Mouse (Mus musculus) left cerebral cortex, adult 2 months (tissue): ENCODE results near the gene Pdia5. TPM values are rescaled to one million over a fixed set of nuclear protein-coding genes. Genes with fewer than 3 reads are reported as not detected.

Source experiments
- DNase-seq, 2 experiments: peaks; one replicate each; pipeline ENCODE4 v3.0.0; 2021 to 2022; ENCODE audit warnings: low spot score in 2 of 2, mixed read lengths in 1 of 2; ENCODE audit errors: extremely low spot score in 1 of 2
- H3K27ac ChIP-seq: fragments of 200-600 bp; 2 replicates; pipeline ENCODE4 v1.8.1; 2022
- H3K4me3 ChIP-seq: fragments of 200-600 bp; 2 replicates; pipeline ENCODE4 v1.8.1; 2022
- CTCF ChIP-seq: fragments of 200-600 bp; IDR thresholded peaks from 2 replicates; pipeline ENCODE4 v1.8.1; 2022; ENCODE audit warnings: antibody characterized with exemption, mild to moderate bottlenecking, moderate library complexity
- intact Hi-C: fragments of 180-260 bp; cut with DNase I; formaldehyde crosslinking; loops from one replicate; pipeline ENCODE4 v1.15.1; 2025
- total RNA-seq, 2 experiments: library from RNA; stranded (reverse); gene quantifications; 2 replicates each; pipeline ENCODE4 v1.2.3; 2021

The Pdia5 gene
- total RNA-seq, 2 experiments from 2014 or later, result 3.4 to 4.6 TPM

DNA sequence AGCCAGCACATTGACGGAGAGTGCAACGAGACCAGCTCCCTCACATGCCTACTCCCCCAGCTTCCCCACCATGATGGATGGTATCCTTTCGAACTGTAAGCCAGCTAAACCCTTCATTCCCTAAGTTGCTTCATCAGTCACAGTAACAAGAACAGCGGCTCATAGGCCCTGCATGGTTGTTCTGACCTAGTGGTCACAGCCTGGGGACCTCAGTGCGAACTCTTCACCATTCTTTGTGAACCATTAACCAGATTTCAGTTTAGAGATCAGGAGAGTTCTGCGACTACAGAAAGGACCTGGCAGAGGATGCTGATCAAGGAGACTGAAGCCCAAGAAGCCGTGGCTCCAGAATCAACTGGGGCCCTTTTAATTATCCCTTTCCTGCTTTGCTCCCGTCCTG, 13.6 kb upstream of the Pdia5 start:
- Histone ChIP-seq H3K27ac (no peak overlapping the region), H3K4me3 (no peak overlapping the region)
- intact Hi-C loops, result no loop called here
- TF ChIP-seq CTCF, result no peak
- no peak for DNase-seq

DNA sequence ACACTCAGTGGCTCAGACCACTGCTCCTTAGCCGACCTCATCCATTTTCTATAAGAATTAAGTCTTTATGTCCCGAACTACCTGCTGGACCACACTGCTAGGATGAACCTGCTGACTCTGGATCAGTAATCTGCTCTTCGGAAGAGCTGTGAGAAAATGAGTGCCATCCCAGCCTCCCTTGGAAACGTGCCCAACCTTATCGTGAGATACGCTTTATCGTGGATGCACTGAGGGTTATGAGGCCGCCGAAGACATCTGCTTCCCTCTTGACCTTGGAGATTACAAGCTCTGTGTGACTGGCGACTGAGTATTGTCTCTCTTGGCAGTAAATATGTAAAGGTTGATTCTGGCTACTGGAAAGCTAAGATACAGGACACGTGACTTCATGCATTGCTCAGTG, 11.8 kb upstream of the Pdia5 start:
- intact Hi-C loops, result no loop called here

DNA sequence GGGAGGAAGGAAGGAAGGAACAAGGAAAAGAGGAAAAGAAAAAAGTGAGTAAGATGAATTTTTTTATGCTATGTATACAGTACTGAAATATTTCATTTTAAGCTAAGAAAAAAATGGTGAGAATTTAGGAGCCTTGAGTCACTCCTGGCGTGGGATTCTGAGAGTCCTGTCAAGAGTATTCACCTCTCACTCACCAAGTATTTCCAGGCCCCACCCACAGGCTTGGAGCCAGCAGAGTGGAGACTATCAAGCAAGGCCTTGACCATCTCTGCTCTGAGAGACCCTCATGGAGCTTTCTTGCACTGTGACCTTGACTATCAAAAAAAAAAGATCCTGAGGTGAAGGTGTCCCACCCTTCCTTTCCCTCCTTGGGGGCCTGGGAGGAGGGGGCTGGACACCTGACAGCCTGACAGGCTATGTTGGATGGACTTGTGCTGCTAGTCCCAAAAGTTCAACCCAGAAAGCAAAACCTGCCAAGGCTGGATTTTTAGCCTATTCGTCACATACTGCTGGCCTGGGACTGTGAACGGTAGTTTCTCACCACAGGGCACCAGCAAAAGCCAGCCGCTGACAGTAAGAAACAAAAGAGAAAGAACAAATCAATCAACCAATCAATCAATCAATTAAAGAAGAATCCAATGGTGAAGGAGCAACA, 10.6 kb upstream of the Pdia5 start:
- H3K4me3 ChIP-seq, result no peak overlapping the region
- intact Hi-C loops, result no loop called here
- H3K27ac ChIP-seq, result no peak overlapping the region
- DNase-seq, result no peak
- TF ChIP-seq CTCF, result no peak

More for the DNA sequence above, 11.8 kb upstream of the Pdia5 start:
- DNase-seq, result no peak
- TF ChIP-seq CTCF, result no peak
- no peak overlapping the region for H3K4me3 ChIP-seq
- no peak overlapping the region for H3K27ac ChIP-seq

DNA sequence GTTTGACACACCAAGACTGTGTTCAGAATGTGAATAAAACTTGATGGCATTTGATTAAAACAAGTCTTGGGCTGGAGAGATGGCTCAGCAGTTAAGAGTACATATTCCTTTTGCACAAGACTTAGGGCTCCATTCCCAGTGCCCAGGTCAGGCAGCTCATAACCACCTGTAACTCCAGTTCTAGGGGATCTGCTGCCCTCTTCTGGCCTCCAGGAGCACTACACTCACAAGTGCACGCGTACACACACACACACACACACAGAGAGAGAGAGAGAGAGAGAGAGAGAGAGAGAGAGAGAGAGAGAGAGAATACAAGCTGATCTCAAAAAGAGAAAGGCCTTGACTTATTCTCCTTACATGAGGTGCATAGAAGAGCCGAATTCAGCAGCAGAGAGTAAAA, 9.7 kb upstream of the Pdia5 start:
- no peak overlapping the region for H3K4me3 ChIP-seq
- H3K27ac ChIP-seq, result no peak overlapping the region
- no peak for DNase-seq
- TF ChIP-seq CTCF, result no peak
- intact Hi-C loops, result no loop called here

DNA sequence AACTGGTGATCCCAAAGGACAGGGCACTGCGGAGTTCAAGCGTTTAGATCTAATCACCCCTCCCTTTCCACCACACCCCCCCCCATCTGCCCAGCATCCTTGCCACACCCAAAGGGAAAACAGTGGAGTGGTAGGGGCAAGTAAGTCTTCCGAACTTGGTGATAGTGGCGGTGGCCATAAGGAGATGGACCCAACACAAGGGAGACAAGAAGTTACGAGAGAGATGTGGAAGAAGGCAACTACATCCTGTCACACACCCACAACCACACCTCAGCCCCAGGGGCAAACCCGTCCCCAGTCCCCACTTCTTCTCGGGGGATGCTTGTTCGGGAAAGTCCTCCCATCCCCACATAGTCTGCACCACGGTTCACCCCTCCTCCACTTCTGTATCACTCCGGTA, 880 bp downstream of the Pdia5 start:
- Histone ChIP-seq H3K4me3 (peak overlapping the region; percentile 79), H3K27ac (no peak overlapping the region)
- no peak for TF ChIP-seq CTCF
- intact Hi-C loops, result no loop called here
- DNase-seq, result no peak

DNA sequence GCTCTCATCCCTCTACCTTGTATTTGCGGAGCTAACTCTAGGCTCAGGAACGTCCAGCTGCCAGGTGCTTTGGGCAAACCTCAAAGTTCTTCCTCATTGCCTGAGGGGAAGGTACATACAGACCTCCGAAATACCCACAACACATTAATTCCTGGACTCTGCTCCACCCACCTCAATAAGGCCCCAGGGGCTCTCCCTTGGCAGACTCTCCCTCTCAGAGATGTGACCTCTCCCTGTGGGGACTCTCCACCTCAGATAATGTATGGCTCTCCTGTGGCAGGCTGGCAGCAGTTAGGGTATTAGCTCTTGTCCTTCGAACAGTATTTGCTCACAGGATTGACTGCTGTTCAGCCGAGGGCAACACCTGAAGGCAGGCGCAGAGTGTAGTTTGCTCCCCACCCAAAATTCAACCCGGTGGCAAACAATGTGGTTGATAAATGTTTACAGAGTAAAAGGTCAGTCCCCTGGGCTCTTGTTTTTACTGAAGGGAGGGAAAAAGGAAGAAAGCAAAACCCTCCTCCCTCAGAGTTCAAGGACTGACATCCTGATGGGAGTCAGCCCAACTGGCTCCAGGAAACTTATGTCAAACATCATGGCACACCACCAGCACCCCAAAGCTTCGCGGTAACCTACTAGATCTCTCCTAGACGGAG, 1.5 kb downstream of the Pdia5 start:
- no peak for DNase-seq
- intact Hi-C loops, result no loop called here
- Histone ChIP-seq H3K27ac (no peak overlapping the region), H3K4me3 (no peak overlapping the region)
- TF ChIP-seq CTCF, result no peak

DNA sequence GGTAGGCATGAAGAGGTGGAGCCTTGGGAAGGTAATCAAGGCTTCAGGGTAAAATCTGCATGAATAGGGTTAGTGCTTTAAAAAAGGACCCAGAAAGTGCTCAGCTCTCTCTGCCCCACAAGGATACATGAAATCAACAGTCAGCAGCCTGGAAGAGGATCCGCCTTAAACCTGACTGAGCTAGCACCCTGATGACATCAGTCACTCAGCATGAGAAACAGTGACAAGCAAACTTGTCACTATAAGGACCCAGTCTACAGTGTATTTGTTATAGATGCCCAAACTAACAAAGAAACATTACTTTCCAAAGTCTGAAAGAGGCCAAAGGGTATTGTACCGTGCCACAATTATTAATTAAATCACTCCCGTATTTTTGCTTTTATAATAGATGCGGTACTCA, 2.9 kb downstream of the Pdia5 start:
- intact Hi-C loops, result no loop called here
- H3K27ac ChIP-seq, result no peak overlapping the region
- TF ChIP-seq CTCF, result no peak
- DNase-seq, result no peak
- no peak overlapping the region for H3K4me3 ChIP-seq

DNA sequence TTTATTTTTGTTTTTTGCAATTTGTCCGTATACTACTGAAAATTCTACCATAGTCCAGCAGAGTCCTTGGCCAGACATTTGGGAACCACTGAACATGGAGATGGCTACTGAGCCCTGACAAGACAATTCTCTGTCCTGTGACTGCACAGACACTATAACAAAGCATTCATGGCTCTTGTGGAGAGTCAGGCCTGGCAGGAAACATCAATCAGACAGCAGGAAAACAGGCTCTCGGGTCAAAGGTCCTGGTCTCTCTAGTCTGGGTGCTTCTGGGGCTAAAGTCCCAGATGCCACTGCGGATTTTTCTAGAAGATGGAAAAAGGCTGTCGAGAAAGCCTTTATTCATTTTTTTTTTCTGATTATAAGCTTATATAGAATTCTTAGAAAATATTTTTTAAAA, 3.6 kb downstream of the Pdia5 start:
- no peak overlapping the region for H3K4me3 ChIP-seq
- H3K27ac ChIP-seq, result no peak overlapping the region
- no peak for TF ChIP-seq CTCF
- DNase-seq, result no peak
- intact Hi-C loops, result no loop called here

DNA sequence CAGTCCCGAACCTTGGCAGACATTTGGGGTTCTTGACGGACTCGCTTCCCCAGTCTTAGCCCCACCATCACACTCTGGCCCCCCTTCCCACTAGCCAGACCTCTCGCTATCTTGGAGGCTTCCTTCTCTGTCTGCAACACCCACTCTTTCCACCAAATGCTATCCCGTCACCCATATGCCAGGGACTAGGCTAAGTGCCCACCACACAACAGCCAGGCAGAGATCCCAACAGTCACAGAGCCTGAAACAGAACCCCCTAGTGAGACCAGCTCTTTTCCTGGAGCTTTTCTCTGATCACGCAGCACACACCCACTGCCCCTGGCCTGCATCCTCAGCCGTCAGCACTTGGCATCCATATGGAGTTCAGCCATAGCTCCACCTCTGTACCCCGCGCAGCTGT, 5.0 kb downstream of the Pdia5 start:
- Histone ChIP-seq H3K4me3 (no peak overlapping the region), H3K27ac (no peak overlapping the region)
- intact Hi-C loops, result no loop called here
- DNase-seq, result no peak
- TF ChIP-seq CTCF, result no peak

DNA sequence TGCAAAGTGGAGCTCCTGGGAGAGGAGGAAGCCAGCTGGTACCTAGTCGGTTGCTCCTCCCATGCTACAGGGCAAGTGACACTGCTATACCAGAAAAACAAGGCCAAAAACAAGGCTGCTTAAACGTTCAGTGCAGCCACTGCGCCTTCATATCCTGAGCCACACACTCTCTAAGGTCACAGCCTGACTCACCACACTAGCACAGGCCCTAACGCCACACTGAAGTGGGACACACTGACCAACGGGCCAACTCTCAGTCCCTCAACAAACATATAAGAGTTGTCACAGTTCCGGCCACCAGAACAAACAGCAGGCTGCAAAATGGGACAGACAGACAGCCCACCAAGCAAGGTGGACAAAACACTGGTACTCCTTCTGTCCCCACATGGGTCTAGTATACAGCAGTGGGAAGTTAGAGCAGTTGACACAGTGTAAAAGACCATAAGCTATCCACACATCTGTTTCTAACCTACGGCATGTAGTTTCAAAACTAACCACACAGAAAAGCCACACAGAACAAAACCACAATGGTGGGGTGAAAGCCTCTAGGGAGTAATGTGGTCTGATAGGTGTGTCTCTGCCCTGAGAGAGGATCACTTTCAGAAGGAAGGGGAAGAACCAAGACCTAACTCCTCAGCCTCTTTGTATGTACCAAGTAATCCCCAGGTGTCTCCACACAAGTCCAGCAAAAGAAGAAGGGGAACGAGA, 6.0 kb downstream of the Pdia5 start:
- H3K4me3 ChIP-seq, result no peak overlapping the region
- no peak for DNase-seq
- no peak overlapping the region for H3K27ac ChIP-seq
- intact Hi-C loops, result no loop called here
- no peak for TF ChIP-seq CTCF

DNA sequence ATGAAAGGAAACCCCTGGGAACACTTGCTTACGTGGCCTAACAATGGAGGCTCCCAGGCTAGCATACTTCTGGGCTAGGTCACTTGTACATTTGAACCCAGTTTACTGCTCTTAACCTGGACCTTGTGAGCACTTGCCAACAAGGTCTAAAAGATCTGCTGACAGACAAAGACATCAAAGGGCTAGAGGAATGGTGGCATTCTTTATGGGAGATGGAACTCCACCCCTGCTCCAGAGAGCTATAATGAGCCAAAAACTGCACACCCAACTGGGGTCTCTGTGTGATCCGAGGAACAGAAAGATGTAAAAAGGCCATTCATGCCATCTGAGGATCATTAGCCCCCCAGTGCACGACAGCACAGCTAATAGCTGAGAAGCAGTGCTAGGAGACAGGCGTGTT, 6.6 kb downstream of the Pdia5 start:
- intact Hi-C loops, result no loop called here
- no peak overlapping the region for H3K27ac ChIP-seq

DNA sequence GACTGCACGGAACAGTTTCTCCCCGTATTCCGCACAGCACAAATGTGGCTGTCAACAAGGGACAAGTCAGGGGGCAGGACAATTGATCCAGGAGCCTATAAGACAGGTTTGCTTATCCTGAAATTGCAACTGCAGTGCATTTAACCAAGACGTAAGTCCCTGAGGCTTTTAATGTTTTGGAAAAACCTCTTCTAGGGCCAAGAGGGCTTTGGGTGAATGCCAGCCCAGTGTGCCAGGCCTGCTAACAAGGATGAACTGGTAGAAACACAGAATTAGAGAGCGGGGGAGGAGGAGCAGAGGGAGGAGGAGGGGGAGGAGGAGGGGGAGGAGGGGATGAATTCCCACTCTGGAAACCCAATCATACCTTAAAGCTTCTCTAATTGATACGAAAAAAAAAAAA, 11.4 kb downstream of the Pdia5 start:
- no peak overlapping the region for H3K27ac ChIP-seq
- no peak overlapping the region for H3K4me3 ChIP-seq
- no peak for DNase-seq
- intact Hi-C loops, result no loop called here
- no peak for TF ChIP-seq CTCF

More for the DNA sequence above, 6.6 kb downstream of the Pdia5 start:
- H3K4me3 ChIP-seq, result no peak overlapping the region
- no peak for TF ChIP-seq CTCF
- no peak for DNase-seq
